Mouse (Mus musculus): ENCODE measurements around the gene Tspan1.

- TF ChIP-seq GABPA (IDR thresholded peaks at IDR 0.05; ENCODE audit: insufficient replicate concordance, low read depth, low read length) (no peak), POLR2A (IDR thresholded peaks at IDR 0.05; ENCODE audit: low read depth, low read length) (no peak), E2F4 (IDR thresholded peaks at IDR 0.05; ENCODE audit: insufficient replicate concordance, low read depth, low read length) (no peak), MAX (IDR thresholded peaks at IDR 0.05; ENCODE audit: low read length) (no peak), CTCF (conservative IDR thresholded peaks at IDR 0.05 in 1 of 2, IDR thresholded peaks at IDR 0.05 in 1 of 2; ENCODE audit: low read depth in 2 of 2, low read length in 2 of 2) (0 out of 4 replicates have a peak, but pooled peaks of 1 of the 2 experiments have one; percentile 8), ZC3H11A (IDR thresholded peaks at IDR 0.05; ENCODE audit: low read depth, low read length) (no peak), NRF1 (IDR thresholded peaks at IDR 0.05; ENCODE audit: low read depth, low read length) (no peak)
These were observed 6.4 kb upstream of the Tspan1 start for GRCm38 (mm10) chr4:116173752-116174151.

Measured in CH12.LX (cell line).